Mouse (Mus musculus) layer of hippocampus, adult 8-10 months (tissue): ENCODE measurements around the gene Mdga1. TPM values are rescaled to one million over a fixed set of nuclear protein-coding genes. Genes with fewer than 3 reads are reported as not detected.
A peak's percentile ranks its signal among the peaks of the same experiment; 100 is the strongest.

ENCODE experiments used
- DNase-seq, 2 experiments: peaks; one replicate each; pipeline ENCODE4 v3.0.0; 2022; ENCODE audit warnings: low spot score in 2 of 2
- total RNA-seq, 4 experiments: library from RNA; stranded (reverse); gene quantifications; 2 replicates each; pipeline ENCODE4 v1.2.4; 2022

Mdga1 gene
- total RNA-seq, 4 experiments from 2014 or later = 51.9 to 62.7 (median 57.1) TPM

DNA sequence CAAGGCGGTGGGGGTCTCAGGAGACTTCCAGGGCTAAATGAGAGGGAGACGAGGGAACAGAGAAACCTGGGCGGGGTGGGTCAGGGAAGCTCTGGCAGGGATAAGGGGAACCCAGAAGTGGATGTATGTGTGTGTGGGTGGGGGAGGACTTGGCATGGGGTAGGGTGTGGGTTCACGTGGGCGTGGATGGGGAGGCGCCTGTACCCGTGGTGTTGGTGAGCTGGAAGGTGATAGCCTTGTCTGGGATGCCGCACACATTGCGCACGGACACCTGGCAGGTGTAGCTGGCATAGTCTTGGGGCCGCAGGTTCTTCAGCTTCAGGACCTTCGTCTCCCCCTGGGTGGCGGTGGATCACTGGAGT is 120.5 kb downstream of the Mdga1 start:
- no peak for DNase-seq

DNA sequence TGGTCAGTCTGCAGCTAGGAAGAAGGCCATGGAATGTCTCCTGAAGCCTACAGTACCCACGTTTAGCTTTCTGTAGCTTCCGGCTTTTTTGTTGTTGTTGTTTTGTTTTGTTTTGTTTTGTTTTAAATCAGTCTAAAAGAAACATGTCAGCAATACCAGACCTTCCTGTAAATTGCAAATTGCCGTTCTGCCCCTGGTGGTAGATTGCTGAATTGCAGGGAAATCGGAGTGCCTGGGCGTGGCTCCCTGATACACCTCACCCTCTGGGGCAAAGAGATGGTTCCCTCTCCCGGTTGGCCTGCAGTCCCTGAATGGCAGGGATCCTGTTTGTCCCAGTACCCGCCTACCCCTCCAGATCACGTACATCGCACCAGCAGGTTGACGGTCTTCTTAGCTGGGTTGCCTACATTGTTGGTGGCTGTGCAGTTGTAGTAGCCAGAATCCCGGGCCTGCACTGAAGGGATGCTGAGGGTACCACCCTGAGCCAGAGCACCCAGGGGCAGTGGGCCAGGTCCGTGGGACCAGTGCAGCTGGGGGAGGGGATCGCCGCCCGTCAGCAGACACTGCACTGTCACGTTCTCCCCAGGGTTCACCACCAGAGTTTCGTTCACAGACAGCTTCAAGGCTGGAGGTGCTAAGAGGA is 121.0 kb downstream of the Mdga1 start:
- peak; percentile 49 to 77 for DNase-seq

DNA sequence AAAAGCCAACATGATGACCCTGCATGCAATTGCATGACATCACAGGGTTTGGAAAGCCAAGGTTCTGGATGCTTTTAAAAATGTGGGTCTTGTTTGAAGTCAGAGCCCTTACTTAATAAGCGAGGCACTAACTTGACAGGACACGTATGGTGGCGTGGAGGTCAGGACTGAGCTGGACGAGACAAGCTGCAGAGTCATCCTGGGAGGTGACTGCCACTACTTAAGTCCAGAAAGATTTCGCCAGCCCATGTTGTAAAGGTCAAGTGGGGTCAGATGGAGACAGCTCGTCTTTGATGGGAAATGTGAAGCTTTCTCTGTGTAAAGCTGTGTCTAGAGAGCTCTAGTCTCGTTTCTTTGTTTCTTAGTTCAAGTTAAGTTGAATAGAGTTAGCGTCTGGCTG is 122.6 kb downstream of the Mdga1 start:
- no peak for DNase-seq

DNA sequence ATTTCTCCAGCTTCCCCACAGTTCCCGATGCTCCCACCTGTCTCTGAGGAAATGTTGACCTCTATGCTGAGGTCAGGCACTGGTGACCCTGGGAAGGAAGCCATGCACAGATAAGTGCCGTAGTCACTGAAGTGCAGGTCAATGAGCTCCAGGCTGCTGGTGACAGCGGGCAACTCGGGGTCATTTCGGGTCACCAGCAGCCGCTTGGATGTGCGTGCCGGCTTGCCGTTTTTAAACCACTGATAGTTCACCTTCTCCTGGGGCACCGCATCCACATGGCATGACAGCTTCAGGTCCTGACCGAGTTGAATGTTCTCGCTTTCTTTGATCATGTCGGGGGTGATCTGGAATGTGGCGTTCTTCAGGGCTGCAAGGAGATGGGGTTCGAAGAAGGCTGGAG is 123.6 kb downstream of the Mdga1 start:
- no peak for DNase-seq

DNA sequence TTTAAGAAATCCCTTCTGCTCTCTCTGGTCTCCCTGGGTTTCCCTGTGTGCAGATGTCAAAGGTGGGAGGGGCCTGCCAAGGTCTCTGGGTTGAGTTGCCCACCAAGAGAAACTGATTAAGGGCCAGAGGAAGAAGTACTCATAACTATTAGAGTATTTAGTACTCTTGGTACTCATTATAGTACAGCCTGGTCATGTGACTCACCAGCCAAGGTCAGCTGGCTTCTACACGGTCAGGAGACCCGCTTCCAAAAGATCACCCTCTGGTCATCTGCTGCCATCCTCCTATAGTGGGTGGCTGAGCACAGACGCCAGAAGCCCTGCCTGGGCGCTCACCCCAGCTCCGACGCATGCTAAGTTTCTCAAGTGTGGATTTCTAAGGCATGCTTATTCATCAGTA is 124.9 kb downstream of the Mdga1 start:
- DNase-seq = no peak

DNA sequence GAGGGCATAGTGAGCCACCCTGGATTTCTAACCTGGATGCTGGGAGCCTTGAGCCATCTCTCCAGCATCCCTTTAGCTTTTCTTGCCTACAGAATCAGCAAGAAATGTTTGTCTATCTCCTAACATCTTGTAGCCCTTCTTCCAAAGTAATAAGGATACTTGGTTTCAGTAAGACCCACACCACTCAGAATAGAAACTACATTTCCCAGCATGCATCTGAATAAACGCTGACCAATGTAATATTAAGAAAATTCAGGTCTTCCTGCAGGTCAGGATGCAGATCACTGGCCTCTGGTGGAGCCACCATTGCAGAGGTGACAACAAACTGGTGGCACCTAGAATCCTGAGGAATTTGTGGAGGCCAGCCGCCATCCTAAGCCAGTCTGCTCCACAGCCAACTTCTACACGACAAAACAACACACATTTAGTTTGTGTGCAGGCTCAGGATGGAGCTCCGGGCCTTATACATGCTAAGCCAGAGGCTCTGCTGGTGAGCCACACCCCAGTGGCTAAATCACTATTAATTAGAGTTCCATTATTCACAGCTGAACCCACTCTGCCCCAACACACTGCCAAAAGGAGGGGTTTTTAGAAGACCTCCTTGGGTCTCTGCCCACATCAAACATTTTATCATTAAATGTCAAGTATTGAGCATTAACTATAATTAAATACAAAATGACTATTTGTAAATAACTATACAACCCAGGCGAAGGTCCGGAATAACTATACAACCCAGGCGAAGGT is 126.3 kb downstream of the Mdga1 start:
- DNase-seq = no peak

DNA sequence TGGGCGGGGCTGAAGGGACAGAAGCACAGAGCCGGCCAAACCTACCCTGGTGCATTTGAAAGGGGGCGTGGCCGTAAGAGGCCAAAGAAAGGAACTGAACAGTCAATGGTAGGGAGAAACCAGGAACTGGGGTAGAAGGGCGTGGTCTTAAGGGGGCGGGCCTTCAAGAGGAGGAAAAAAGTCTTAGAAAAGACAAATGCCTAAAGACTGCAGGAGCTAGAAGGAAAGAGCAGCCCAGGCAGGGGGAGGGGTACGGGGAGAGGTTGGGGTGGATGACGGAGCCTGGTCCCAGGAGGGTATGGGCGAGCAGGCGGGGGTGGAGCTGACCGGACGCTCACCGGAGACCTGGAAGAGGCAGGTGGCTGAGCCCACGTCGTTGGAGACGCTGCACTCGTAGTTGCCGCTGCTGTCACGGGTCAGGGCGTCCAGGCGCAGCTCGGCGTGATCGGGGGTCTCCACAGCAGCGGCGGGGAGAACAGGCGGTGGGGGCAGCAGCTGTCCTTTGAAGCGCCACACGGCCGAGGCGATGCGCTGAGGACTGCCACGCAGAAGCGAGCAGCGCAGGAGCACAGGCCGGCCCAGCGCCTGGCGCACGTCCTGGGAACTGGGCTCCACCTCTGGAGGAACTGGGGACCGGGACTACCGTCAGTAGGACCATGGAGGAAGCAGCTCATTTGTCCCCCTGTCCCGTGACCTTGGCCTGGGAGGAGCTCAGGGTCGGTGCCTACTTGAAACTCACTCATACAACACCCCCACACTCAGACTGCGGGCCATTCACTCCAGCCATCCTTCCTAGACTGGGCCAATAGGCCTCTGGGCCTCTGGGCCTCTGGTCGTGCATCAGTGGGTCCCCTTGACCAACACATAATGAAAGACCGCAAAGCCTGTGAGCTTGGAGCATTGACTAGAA is 127.9 kb downstream of the Mdga1 start:
- no peak for DNase-seq

DNA sequence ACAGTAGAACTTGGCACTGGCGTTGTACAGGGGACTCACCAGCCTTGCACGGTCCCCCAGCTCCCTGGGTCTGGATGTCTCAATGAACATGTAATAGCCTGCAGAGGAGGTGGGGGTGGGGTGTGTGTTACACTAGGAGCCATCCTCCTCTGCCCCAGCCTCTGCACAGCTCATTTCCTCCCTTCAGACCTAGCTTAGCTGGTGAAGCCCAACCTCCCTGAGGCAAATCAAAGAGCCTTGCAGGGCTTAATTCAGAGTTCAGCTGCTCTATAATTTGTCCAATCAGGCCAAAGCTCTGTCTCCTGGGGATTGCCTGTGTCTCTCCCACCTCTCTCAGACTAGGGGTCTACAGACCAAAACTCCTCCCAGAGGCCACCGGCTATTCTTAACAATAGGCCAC is 131.9 kb downstream of the Mdga1 start:
- DNase-seq = no peak

DNA sequence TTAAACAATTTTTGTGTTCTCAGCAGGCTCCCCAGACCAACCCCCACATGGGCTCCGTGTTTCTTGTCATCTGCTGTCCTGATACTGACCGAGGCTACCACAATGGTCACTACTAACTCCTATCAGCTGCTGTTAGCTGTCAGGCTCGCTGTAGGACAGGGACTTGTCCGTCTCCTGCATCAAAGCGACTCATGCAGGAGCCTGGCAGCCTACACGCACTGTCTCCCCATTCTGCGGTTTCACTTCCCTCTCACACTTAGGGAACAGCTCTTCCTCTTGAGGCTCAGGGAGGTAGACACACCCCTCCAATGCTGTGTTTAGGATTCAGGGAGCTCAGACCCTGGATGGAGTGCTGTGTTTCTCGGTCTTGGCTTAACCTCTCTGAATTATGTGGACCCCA is 132.4 kb downstream of the Mdga1 start:
- no peak for DNase-seq

DNA sequence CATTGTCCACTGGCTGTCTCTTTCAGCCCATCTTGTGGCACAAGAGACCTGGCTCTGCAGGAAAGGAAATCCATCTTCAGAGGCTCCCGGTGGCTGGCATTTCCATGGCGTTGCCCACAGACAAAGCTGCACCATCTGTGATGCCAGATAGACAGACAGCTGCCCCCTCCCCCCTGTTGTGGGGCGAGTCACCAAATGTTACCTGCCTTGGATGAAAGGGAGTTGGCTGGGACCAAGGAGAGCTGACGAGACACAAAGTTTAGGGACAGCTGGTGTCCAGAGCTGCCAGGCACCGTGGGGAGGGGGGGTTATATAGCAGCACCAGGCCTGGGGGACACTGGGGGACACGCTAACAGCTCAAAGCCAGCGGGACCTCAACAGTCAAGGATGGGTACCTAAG is 135.1 kb downstream of the Mdga1 start:
- peak; percentile 61 to 75 for DNase-seq

DNA sequence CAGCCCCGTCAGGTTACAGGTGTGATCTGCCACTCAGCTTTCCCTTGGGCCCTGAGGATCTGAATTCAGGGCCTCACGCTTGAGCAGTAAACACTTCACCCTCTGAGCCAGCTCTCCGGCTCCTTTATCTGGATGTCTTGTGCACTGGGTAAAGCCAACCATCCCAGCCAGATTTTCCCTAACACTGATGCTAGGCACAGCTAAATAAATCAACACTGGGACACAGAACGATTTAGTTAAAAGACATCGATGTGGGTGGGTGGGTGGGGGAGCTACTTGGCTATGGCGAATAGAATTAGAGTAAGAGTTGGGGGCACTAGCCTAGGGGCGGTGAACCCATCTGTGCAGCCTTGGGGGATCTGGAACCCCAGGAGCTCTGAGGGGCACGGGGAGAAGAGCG is 135.6 kb downstream of the Mdga1 start:
- DNase-seq = no peak

DNA sequence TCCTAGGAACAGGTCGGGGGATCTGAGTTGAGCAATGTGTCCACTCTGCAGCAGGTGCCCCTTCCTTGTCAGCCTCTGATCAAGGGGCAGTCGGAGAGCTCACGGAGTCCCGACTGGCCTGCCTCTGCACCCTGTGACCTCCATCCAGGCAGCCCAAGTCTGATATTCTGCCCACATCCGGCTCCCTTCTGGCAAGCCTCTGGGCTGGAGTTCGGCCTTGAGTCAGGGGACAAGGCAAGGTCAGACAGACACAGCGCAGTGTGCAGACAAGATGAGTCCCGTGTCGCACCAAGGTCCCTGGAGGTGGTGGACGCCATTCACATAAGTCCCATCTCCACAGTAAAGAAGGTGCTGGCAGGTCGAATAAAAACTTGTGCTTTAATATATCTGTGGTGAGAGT is 138.2 kb downstream of the Mdga1 start:
- DNase-seq = no peak

DNA sequence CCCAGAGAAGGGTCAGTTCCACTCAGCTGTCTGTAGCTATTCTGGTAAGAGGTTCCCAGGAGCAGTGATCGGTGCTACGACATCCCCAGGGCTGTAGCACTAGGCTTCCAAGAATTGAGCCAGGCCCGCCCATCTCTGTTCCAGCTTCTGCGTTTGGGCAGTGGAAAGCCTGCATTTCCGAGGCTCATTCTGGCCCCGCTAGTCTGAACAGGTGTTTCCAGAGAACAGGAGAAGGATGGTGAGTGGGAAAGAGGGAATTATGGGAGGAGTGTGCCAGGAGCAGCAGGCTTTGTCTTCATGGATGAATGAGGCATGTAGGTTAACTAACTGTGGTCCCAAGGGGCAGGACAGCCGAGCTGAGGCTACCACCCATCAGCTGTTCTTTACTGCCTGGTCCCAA is 140.8 kb downstream of the Mdga1 start:
- DNase-seq = no peak

DNA sequence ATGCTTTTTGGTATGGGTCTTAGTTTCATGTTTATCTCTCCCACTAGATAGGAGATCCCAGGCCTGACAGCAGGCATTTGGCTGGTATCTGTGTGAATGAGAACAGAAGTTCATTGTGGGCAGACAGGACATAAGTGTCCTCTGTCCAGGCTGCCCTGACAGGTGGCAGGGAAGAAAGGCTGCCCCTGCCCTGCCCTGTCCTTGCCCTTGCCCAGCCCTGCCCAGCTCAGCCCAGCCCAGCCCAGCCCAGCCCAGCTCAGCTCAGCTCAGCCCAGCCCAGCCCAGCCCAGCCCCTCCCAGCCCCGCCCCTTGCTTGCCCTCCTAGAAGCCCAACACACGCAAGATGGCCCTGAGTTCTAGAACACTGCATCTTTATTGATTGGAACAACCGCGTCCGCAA is 142.3 kb downstream of the Mdga1 start:
- DNase-seq = no peak

DNA sequence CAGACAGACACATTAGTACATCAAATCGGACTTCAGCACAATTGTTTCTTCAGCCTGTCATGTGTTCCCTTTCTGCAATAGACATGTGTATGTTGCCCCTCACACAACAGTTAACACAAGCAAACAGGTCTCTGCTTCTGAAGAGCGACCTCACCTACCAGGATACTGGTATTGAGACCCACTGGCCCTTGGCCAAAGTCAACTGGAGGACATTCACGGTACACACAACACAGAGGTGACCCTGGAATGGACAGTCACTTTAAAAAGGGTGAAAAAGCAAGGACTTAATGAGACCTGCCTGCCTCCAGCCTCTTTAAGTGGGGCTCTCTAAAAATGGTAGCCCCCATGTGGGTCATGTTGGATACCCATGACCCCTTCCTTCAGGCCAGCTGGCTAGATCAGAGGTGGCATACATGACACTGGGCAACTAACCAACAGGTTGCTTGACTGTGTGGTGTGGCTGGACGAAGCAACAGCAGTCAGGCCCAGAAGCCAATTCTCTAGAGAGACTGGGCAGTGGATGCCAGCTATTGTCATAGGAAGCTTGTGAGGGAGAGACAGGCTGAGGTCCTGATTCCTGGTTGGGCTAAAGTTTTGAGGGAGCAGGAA is 145.3 kb downstream of the Mdga1 start:
- DNase-seq = no peak

DNA sequence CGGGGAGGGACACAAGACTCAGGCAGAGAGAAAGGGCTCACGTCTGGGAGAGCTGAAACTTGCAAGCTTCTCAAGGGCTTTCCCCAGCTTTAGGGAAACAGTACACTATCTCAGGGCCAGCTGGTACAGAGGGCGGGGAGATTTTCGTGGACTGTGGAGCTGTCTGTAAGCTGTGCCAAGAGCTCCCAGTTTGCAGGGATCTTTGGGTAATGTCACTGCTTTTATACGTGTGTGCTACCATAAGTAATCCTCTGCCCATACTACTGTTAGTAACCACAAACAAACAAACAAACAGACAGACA is 145.7 kb downstream of the Mdga1 start:
- DNase-seq = no peak

DNA sequence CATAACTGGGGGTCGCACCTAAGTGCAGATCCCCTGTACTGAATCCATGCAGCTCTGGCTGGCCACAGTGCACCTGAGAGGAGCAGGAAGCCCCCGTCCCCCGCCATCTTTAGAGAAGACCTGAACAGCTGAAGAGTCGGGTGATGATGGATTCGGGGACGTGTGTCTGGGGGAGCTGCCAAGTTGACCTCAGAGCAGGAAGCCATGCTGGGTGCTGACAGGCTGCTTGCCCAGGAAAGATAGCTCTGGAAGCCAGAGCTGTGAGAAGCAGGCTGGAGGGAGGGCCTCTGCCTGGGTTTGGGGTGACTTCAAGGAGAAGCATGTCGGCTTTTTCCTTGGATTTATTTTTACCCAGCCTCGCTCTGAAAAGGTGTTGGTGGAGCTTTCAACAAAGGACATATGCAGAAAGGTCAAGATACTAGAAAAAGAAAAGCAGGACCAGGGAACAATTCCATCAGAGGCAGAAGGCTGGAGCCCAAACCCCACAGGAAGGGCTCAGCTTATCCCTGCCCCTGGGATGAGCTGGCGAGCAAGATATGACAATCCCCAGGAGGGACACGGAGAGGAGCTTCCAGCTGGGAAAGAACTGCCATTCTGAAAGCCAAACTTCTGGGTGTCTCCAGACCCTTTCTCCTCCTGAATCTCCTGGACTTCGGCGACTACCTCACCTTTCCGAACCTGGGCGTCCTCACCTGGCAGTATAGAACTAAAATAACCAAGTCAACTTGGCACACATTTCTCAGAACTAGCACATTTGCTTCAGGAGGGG is 146.3 kb downstream of the Mdga1 start:
- no peak for DNase-seq

DNA sequence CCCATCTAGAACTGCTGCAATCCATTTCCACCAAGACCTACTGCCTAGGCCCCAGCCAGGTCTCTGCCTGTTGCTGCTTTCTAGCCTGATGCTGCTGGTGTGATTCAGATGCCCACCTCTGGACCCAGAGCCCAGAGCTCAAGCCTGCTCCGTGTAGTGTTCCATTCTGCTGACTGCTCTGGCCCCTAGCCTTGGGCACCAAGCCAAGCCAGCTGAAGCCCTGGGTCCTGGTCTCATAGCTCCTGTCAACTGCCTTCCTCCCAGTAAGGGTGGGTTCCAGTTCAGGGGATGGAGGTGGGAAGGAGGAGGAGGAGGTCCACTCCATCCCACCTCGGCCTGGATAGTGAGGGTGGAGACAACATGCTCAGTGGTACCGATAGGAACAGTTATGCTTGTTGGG is 150.3 kb downstream of the Mdga1 start:
- DNase-seq = no peak

DNA sequence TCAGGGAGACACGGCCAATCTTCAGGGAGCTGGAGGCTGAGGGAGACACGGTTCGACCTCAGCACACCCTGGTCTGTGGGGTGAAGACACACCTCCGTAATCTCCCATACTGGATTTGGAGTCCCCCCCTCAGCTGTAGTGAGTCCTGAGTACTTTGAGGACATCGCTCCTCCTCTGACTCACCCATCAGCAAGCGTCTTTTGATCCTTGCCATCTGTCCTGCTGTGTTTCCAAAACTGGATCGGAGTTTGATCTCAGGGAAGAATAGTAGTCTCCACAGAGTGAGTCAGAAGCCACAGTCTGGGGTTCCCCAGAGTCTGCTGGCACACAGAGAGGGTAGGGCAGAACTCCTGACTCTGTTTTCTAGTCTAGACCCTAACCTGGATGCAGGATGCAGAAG is 150.9 kb downstream of the Mdga1 start:
- no peak for DNase-seq

DNA sequence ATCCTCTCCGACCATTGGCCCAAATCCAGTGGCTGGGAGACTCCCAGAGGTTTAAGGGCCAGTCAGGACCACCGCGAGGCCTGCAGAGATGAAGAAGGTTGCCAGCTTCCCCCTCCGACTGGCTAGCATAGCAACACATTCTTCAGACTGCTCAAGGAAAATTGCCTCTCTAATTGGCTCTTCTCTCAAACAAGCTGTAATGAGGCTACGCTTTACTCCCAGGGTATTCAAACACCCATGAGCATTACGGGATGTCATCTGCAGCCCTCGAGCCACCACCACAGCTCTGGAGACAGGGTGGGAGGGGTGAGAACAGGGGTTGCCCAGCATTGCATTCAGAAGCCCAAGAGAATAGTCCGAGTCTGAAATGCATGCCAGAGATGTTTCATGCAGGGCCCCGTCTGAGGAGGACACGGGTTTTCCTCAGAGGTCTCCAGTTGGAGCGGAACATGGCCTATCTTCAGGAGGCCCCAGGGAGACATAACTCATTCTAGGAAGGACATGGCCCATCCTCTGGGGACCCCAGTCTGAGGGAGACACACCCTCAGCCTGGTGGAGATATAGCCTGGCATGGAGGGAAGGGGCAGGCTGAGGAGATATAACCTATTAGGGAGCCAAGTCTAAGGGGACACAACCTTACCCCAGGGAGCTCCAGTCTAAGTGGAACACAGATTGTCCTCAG is 151.5 kb downstream of the Mdga1 start:
- no peak for DNase-seq

DNA sequence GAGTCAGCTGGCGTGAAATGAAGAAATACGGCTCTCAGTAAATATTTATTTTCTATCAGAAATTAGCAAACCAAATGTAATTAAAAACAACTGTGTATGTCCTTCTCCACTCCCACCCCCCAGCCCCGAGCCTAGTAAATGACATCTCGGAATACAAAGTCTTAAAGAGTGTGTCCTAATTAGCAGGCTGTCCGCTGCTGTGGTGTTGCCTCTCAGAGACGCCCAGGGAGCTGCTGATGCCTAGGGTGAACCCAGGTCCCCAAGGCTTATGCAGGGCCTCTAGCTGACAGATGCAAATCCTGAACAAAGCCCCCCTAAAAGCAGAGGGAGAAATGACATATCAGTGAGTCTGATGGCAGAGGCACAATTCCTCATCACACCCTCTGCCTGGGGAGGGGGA is 155.1 kb downstream of the Mdga1 start:
- DNase-seq = no peak
